7 mouse cellular contexts compared by ENCODE assay signal in the genomic region with DNA sequence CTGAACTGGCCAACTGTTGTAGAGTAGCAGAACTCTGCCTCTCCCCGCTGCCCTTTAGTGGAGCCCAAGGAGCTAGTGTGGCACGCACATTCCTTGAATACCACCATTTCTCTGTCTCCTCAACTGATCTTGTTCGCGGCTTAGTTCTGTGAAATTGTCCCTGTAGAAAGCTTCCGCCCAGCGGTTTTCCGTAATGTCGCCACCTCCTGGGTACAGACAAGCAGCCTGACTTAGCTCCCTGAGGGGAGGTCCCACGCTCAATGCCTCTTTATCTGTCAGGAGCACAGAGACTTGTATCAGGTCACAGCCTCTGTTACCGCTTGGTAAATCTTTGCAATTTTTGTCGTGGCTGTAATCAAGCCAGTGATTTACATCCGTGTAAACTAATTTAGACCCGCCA.
DNase-seq lines count a peak whose midpoint lies in the region; ATAC-seq and TF ChIP-seq lines count a peak whose summit lies in the region.

No protein-coding gene starts in this region.

- peak; percentile 28; the same call in 1 of the 2 replicates for ATAC-seq in lung, embryonic 14.5 days (ENCODE audit: insufficient read depth)
- ATAC-seq in granulocyte monocyte progenitor cell, adult 5-6 weeks (replicated peaks; ENCODE audit: poor library complexity, severe bottlenecking), result no peak

- H3K4me1 ChIP-seq in lung, embryonic 14.5 days (ENCODE audit: insufficient read depth), result no peaks in the 10 kb centered on the region
- peaks cover 6% of the 10 kb centered on the region; the same call in 1 of the 2 replicates for H3K4me1 ChIP-seq in limb, embryonic 10.5 days
- H3K4me1 ChIP-seq in olfactory bulb, adult 2 months (ENCODE audit: control insufficient read depth, insufficient read depth, low read length), result peaks cover 13% of the 10 kb centered on the region

- no peak overlapping the region for H3K27ac ChIP-seq in lung, embryonic 14.5 days (ENCODE audit: low read depth)
- no peak overlapping the region for H3K27ac ChIP-seq in limb, embryonic 10.5 days
- peak overlapping the region; percentile 3; the same call in 1 of the 2 replicates for H3K27ac ChIP-seq in olfactory bulb, adult 2 months (ENCODE audit: insufficient read depth, low read depth, low read length)

- no peaks in the 10 kb centered on the region for H3K9me3 ChIP-seq in lung, embryonic 14.5 days (ENCODE audit: low read depth, low read length)
- H3K9me3 ChIP-seq in limb, embryonic 10.5 days (replicated peaks), result no peaks in the 10 kb centered on the region

- peak; percentile 53 for TF ChIP-seq CTCF in lung, embryonic 14.5 days (IDR thresholded peaks at IDR 0.05; ENCODE audit: low read depth)
- no peak for TF ChIP-seq CTCF in olfactory bulb, adult 2 months (IDR thresholded peaks at IDR 0.05; ENCODE audit: insufficient read depth, low read depth, low read length)

- H3K4me2 ChIP-seq in lung, embryonic 14.5 days, result no peak overlapping the region

- H3K27me3 ChIP-seq in lung, embryonic 14.5 days (ENCODE audit: insufficient read depth, low read length), result no peaks in the 10 kb centered on the region
- H3K27me3 ChIP-seq in limb, embryonic 10.5 days (ENCODE audit: low read depth, poor library complexity, severe bottlenecking), result no peaks in the 10 kb centered on the region

- H3K9ac ChIP-seq in lung, embryonic 14.5 days, result no peak overlapping the region

- no peak for TF ChIP-seq POLR2A in olfactory bulb, adult 2 months (IDR thresholded peaks at IDR 0.05; ENCODE audit: insufficient read depth, low read depth, low read length)

- H3K4me3 ChIP-seq in lung, embryonic 14.5 days (ENCODE audit: low read depth, low read length), result no peak overlapping the region
- no peak overlapping the region for H3K4me3 ChIP-seq in limb, embryonic 10.5 days
- no peak overlapping the region for H3K4me3 ChIP-seq in olfactory bulb, adult 2 months (ENCODE audit: insufficient read depth, low read depth, low read length)

- no peaks in the 10 kb centered on the region; the same call in 1 of the 2 replicates for H3K36me3 ChIP-seq in lung, embryonic 14.5 days (ENCODE audit: insufficient read depth)
- H3K36me3 ChIP-seq in limb, embryonic 10.5 days, result peaks cover 2% of the 10 kb centered on the region; the same call in 1 of the 2 replicates

- DNase-seq in lung, embryonic 14.5 days, result peak; percentile 72
- no peak for DNase-seq in lung, postnatal 14 days
- peak; percentile 37 for DNase-seq in embryo, embryonic 11.5 days (ENCODE audit: low read depth, low spot score)
- peak; percentile 35 for DNase-seq in limb, embryonic 10.5 days (ENCODE audit: low spot score)
- no peak for DNase-seq in layer of hippocampus, postnatal 25 days (ENCODE audit: extremely low spot score in 1 of 2, low spot score in 1 of 2)

- WGBS in lung, embryonic 14.5 days, result 24% methylated on average over 13 of the region's 13 CpGs
- 37% methylated on average over 13 of the region's 13 CpGs for WGBS in limb, embryonic 10.5 days
- 23% methylated on average over 13 of the region's 13 CpGs for WGBS in olfactory bulb, adult 2 months

Comparison
In these comparisons a context has a peak if more than half of its experiments do, and no peak if none do; other contexts are left out.
1. DNase-seq: peak in lung, embryonic 14.5 days (single experiment), embryo, embryonic 11.5 days (single experiment) and limb, embryonic 10.5 days (single experiment); none in lung, postnatal 14 days (single experiment) and layer of hippocampus, postnatal 25 days (0 of 2).